Mouse (Mus musculus) layer of hippocampus, adult 2 months (tissue): ENCODE results near the gene Elk4. TPM values are rescaled to one million over a fixed set of nuclear protein-coding genes. Genes with fewer than 3 reads are reported as not detected.

Experiments
- DNase-seq, 2 experiments: peaks; one replicate each; pipeline ENCODE4 v3.0.0; 2022; ENCODE audit warnings: low spot score in 2 of 2
- H3K27ac ChIP-seq: fragments of 200-600 bp; 2 replicates; pipeline ENCODE4 v1.8.1; 2022
- H3K4me3 ChIP-seq: fragments of 200-600 bp; 2 replicates; pipeline ENCODE4 v1.8.1; 2022; ENCODE audit warnings: mild to moderate bottlenecking
- CTCF ChIP-seq: fragments of 200-600 bp; conservative IDR thresholded peaks from 2 replicates; pipeline ENCODE4 v1.8.1; 2022; ENCODE audit warnings: antibody characterized with exemption, mild to moderate bottlenecking, moderate library complexity
- total RNA-seq, 2 experiments: library from RNA; stranded (reverse); gene quantifications; 2 replicates each; pipeline ENCODE4 v1.2.3; 2021

Gene Elk4
- total RNA-seq, 2 experiments from 2014 or later = 51.8 to 59.2 TPM

GRCm38 (mm10) chr1:131993169-131994040, 14.0 kb upstream of the Elk4 start:
- Histone ChIP-seq H3K27ac (no peak overlapping the region), H3K4me3 (no peak overlapping the region)
- DNase-seq = no peak
- no peak for TF ChIP-seq CTCF

DNA sequence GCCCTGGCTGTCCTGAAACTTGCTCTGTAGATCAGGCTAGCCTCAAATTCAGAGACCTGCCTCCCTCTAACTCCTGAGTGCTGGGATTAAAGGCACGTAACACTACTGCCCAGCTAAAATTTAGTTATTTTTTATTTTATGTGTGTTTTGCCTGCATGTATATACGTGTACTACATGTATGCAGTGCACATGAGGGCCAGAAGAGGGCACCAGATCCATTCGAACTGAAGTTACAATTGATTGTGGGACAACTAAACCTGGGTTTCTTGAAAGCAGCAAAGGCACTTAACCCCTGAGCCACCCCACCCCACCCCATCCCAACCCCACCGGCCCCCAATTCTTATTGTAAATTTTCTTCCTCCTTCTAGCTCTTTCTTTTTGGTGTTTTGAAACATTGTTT, 12.3 kb upstream of the Elk4 start:
- H3K4me3 ChIP-seq = no peak overlapping the region
- DNase-seq = peak in 1 of 2 experiments; percentile 64
- no peak overlapping the region for H3K27ac ChIP-seq
- peak; percentile 89 for TF ChIP-seq CTCF

DNA sequence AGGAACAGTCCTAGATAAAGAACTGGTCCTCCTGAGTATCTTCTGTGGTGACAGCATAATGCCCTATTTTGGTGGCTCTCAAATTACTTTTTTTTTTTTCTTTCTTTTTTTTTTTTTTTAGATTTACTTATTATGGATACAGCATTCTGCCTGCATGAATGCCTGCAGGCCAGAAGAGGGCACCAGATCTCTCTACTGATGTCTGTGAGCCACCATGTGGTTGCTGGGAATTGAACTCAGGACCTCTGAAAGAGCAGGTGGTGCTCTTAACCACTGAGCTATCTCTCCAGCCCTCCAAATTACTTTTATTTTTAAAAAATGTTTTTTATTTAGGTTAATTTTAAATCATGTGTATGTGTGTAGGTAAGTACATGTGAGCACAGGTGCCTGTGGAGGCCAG, 6.9 kb upstream of the Elk4 start:
- DNase-seq = no peak
- H3K4me3 ChIP-seq = no peak overlapping the region
- TF ChIP-seq CTCF = peak; percentile 73
- H3K27ac ChIP-seq = no peak overlapping the region

GRCm38 (mm10) chr1:132001880-132002330, 5.5 kb upstream of the Elk4 start:
- Histone ChIP-seq H3K27ac (no peak overlapping the region), H3K4me3 (no peak overlapping the region)
- TF ChIP-seq CTCF = no peak
- DNase-seq = no peak

DNA sequence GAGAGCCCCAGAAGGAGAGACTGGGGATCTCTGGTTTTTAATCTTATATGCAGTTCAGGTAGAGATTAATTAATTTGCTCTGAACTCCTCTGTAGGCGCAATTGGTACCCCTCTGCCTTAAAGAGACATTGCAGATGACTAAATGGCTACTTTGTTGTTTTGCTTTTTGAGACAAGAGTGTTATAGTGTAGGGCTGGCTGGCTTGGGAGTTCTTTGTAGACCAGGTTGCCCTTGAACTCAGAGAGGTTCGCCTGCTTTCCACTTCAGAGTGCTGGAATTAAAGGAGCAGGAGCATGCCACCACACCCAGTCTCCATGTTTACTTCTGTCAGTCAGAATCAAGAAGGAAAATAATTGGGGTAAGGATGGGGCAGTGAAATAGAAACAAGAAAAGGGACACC, 4.3 kb upstream of the Elk4 start:
- DNase-seq = no peak
- no peak overlapping the region for H3K27ac ChIP-seq
- no peak overlapping the region for H3K4me3 ChIP-seq
- TF ChIP-seq CTCF = no peak

DNA sequence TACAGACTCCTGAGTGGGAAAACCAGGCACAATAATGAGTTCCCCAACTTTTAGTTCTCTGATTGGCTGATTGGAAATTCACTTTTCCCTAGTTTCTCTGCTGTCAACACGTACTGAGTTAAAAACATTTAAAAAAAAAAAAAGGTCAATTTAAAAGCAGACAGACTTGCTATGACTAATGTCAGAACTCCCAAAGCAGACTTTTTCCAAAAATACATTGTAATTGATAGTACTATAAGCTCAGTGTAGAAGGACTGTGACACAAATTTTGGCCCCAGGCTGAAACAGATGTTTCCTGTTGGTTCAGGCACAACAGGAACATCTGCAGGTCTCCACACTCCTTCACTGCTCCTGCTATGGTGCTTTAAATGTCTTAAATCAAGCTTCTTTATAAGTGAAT, 3.6 kb upstream of the Elk4 start:
- no peak for TF ChIP-seq CTCF

GRCm38 (mm10) chr1:132004574-132005180, 2.7 kb upstream of the Elk4 start:
- DNase-seq = no peak
- no peak overlapping the region for H3K4me3 ChIP-seq
- no peak for TF ChIP-seq CTCF
- no peak overlapping the region for H3K27ac ChIP-seq

More for the DNA sequence above, 3.6 kb upstream of the Elk4 start:
- no peak overlapping the region for H3K27ac ChIP-seq
- H3K4me3 ChIP-seq = no peak overlapping the region
- DNase-seq = no peak

DNA sequence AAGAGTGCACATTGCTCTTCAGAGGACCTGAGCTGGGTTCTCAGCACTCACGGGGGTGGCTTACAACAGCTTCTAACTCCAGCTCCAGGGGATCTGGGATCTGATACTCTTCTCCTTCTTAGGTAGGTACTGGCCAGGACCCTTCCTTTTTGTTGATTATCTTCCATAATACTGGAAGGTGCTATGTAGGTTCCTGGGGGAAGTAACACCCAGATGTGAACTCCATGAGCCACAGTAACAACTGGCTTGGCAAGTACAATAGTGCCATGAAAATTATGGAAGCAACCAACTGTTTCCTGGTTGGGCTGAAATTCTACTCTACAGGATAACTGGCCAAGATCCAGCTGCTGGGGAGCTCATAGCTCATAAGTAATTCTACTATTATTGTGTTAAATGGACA, 1.9 kb upstream of the Elk4 start:
- no peak for DNase-seq
- TF ChIP-seq CTCF = no peak
- H3K4me3 ChIP-seq = no peak overlapping the region

DNA sequence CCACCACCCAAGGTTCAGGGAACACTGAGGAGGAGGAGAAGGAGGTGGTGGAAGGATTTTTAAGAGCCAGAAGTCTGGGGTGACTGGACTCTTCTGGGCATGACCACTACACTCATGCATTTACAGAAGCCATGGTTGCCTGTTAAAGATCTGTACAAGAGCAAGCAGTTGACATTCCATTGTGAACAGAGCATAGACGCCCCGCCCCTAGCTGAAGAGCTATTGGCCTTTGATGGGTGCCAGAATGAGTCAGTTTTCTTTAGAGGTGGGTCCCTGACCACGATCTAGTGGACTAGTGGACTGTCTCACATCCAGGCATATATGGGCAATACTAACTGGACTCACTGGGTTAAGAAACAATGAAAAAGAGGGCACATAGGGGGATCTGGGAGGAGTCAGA, 1.4 kb upstream of the Elk4 start:
- no peak for TF ChIP-seq CTCF
- DNase-seq = no peak
- Histone ChIP-seq H3K4me3 (no peak overlapping the region), H3K27ac (no peak overlapping the region)

More for the DNA sequence above, 1.9 kb upstream of the Elk4 start:
- no peak overlapping the region for H3K27ac ChIP-seq

GRCm38 (mm10) chr1:132006721-132007120, 686 bp upstream of the Elk4 start:
- no peak for DNase-seq
- TF ChIP-seq CTCF = 0 out of 2 replicates have a peak, but pooled peaks have one; percentile 12
- Histone ChIP-seq H3K4me3 (peak overlapping the region; percentile 94), H3K27ac (peak overlapping the region; percentile 94)

DNA sequence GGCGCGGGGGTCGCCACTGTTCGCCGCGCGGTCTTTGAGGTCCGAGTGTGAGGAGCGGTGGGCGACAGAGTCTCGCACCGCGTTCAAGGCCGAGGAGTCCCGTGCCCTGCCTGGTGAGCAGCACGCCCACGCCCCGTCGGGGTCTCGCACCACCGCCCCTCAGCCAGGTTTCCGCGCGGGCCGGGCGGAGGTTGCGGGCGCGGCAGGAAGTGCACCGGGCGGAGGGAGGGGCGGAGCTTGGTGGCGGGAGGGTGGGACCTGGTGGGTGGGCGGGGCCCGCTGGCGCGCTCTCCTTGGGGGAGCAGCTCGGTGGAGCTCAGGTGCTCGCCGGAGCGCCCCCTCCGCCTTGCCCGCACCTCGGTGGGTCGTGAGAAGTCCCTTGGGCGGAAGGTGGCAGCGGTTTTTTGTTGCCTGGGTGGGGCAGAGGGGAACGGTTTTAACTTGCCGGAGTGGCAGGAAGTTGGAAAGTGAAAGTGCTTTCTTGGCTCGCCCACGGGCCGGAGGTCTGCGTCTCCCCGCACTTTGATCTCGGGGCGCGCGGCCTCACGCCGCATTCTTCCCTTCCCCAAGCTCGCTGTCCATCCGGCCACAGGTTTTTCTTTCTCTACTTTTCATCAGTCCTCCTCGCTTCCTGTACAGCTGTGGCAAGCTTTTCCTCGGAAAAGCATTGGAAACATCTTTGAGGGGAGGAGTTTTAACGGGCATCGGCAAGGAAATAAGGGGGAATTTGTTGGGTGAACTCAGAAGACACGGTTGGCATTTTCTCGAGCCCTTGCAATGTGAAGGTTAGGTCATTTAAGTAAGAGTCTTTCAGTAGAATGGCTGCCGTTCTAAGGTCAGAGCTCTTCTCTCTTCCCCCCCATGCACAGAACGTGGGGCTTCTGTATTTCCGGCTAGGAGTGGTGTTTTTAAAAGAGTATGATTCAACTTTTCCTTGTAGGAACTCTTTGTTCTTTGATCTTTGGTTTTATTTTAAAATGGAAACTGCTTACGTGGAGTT, 721 bp downstream of the Elk4 start:
- peak; percentile 76 to 77 for DNase-seq
- Histone ChIP-seq H3K4me3 (peak overlapping the region; percentile 94), H3K27ac (peak overlapping the region; percentile 94)
- peak; percentile 56 for TF ChIP-seq CTCF

- Histone ChIP-seq H3K4me3 (peak overlapping the region; percentile 94), H3K27ac (peak overlapping the region; percentile 94)
- no peak for TF ChIP-seq CTCF
- no peak for DNase-seq
Measured at GRCm38 (mm10) chr1:132008881-132009644, 1.7 kb downstream of the Elk4 start.
